Mouse (Mus musculus) neutrophil, adult 5-6 weeks (primary cell): ENCODE data around the gene Adamtsl1. TPM values are rescaled to one million over a fixed set of nuclear protein-coding genes. Genes with fewer than 3 reads are reported as not detected.

ENCODE experiments used
- ATAC-seq: fragments of 151-379, 151-347 bp; 2 replicates; pipeline ENCODE4 v1.8.0; 2017; ENCODE audit warnings: mild to moderate bottlenecking, moderate TSS enrichment; ENCODE audit not compliant: insufficient number of reproducible peaks, poor library complexity, low FRiP score, severe bottlenecking; ENCODE audit errors: extremely low read depth
- total RNA-seq: library from RNA; stranded (forward); fragments of 200-1000 nt; gene quantifications from 2 replicates; pipeline ENCODE4 v1.2.3, GENCODE M21; 2017

The Adamtsl1 gene
- total RNA-seq, 1 experiment from 2014 or later, result not detected

DNA sequence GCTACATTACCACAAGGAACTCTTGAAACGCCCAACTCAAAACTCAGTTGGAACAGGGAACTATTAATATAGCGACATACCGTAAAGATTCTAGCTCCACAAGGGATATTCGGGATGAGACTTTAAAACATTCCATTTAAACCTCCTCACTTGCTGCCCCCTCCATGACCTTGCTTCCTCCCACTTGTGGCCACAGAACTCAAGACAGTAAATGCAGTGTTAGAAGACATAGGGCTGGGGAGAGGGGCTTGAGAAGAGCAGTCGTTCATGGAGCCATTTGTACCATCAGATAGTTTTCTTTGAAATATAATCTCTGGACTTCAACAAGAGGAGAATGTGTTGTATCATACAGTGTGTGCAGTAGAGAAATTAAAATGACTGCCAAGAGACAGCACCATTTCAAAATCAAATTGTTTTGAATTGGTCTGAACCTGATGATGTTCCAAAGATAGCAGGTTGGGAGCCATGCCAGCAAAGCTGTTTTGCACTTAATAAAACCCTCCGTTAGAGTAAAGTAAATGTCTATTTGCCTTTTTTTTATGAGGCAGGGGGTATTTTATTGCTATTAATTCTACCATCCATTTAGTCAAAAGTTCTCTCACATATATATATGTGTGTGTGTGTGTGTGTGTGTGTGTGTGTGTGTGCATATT lies 759.9 kb downstream of the Adamtsl1 start:
- ATAC-seq, result no peak

DNA sequence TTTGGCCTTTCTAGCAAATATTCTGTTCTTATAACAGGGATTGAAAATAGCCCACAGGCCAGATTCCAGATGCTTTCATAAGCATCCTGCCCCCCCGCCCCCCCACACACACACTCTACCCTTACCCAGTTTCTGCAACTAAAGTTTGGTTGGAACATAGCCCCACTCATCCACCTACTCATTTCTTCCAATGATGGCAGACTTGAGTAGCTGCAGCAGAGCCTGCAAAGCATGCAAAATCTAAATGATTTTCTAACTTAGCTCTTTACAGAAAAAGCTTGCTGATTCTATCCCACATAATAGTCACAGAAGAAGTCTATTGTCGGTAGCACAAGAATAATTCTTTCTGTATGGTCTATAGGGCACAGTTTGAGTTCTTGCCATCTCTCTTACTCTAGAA lies 760.7 kb downstream of the Adamtsl1 start:
- ATAC-seq, result no peak

DNA sequence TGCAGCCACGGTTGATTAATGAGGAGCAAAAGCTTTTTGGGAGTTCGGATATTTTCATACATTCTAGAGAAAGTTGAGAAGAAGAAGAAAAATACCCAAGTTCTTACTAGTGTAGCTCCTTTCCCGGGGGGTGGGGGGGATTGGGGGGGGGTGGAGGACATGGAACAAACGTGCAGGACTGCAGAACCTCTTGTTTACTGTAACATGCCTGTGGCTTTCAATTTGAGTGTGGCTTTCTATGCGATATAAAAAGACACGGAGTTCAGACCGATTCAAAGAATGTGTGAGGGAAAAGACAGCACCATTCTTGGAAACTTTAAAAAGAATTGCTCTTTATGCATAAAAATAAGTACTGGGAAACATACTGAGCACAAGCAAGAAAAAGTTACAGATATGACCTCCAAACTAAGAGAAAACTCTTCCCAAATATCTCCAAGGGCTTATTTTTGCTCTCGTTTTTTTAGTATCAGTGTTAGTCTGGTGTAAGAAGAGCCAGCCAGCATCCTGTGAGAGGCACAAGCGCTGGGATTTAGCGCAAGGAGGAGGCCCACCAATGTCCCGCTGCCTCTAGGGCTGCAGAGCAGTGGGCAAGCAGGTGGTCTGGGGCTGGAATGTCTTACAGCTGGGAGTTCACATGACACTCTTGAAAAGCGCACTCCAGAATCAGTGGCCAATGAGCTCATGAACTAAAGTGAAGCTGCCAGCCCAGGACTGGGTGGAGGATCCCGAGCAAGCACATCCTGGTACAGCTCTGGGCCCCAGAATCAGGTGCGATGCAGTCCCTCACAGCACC lies 762.2 kb downstream of the Adamtsl1 start:
- no peak for ATAC-seq

DNA sequence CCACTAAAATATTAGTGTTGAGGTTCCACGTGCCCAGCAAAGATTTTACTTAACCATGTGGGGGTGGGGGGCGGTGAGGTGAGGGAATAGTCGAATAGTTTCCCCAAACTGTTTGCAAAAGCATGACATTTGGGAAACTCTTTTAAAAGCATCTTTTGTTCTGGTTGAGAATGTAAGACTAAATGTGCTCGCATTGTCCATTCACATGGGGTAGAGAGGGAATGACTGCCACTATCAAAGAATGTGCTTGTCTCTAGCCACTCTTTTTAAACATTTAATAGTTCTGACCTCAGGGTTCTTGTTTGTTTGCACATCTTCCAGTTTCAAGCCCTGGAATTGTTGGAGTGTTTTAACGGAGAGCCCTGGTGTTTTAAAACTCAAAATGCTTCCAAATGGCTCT lies 764.6 kb downstream of the Adamtsl1 start:
- no peak for ATAC-seq

DNA sequence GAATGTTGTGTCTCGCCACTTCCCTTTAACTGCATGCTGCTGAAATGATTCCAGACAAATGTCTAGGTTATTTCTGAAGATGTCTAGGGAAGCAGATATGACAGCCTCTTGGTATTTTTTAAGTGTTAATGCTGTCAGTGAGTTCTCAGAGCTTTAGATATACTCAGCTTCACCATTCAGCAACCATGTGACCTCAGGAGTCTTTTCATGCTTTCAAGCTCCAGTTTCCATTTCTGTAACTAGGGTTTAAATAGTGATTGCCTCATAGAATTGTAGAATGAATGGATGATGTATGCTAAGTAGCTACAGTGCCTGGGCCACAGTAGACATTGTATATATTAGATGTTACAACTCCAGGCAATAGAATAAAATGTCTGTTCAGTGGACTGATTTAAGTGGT lies 772.6 kb downstream of the Adamtsl1 start:
- ATAC-seq, result no peak

DNA sequence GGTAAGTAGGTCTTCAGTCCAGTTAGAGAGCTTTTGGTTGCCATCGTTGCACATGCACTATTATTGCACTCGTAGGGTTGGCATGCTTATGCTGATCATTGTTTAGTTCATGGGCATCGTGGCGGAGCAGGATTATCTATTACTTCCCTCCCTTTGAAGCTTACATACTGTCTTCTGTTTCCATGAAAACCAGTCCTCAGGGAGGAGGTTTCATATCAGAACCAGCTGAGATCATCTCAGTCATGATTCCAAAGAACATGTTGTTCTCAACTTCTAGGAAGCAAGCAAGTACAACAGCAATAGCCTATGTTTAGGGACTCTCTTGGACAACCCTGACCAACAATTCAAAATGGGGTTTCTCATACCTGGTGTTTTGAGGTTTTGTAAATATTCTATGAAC lies 774.3 kb downstream of the Adamtsl1 start:
- no peak for ATAC-seq

DNA sequence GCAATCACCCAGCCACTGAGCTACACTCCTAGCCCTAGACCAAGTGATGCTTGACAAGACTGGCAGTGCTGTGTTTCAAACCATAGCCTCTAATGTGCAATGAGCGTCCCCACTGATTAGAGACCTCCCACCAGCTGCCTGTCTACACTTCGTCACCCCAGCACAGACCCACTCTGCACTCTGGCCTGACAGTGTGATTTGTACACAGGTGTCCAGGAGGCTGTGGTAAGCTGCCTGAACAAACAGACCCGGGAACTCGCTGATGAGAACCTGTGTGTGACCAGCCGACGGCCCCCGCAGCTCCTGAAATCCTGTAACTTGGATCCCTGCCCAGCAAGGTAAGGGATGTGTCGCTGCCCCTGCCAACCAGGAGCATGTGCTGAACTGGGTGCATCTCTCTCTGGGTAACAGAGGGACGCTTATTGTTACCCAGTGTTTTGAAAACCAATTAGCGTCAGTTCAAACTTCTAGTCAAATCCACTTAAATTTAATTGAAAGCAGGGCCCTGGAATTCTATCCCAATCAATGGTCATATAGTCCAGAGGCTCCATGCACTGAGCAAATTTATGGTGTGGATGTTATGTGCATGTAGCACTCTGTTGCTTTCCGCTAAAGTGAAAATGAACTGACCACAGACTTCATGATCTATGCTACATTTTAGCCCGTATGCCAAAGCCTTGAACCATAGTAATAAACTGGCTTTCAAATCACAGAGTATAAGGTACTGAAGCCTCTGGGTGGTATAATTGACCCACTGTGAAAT lies 775.7 kb downstream of the Adamtsl1 start:
- no peak for ATAC-seq

DNA sequence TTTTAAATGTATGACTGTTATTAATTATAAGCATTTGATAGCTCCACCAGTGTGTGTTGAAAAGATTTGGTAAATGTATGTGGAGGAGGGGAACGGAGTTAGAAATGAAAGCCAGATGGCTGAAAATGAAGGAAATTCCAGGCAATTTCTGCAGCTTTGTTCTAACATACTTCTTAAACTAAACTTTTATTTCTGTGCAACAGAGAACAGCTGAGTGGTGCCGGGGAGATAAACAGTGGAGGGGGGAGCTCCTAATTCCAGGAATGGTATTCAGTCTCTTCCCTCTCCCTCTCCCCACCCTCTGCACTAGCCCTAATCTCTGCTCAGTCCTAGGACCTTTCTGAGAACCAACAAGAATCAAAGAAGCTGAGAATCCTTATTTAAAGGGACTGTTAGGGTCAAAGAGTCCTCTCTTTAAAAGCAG lies 780.9 kb downstream of the Adamtsl1 start:
- ATAC-seq, result no peak

DNA sequence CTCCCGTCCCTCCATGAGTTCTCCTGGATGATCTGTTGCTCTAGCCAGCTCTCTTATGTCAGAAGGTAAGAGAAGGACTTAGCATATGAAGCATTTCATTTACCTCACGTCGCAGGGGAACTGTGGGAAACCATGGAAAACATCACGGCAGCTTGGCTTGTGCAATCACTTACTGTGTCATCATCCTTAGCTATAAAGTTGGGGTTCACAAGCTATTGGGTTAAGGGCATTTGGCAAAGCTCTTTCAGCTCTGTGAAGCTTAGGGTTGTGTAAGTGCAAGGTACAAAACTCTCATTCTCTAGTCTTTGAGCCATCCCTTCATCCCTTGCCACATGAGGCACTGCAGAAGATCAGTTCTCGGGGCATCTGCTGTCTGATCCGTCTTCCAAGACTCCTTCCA lies 787.5 kb downstream of the Adamtsl1 start:
- no peak for ATAC-seq

DNA sequence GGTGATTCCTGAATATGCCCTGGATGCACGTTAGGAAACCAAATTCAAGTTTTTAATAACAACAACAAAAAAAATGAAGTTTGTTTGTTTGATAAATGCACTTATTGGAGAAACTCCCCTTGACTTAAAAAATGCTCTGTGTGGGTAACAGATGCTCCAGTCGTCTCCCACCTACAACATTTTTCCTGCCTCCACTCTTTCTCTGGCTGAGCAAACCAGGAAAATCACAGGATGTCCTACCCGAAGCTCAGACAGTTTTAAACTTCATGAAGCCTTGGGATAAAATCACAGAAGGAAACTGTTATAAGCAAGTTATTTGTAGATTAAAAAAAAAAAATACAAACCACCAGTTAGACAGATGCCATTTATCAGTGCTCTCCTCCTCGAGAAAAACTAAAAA lies 788.1 kb downstream of the Adamtsl1 start:
- ATAC-seq, result no peak

DNA sequence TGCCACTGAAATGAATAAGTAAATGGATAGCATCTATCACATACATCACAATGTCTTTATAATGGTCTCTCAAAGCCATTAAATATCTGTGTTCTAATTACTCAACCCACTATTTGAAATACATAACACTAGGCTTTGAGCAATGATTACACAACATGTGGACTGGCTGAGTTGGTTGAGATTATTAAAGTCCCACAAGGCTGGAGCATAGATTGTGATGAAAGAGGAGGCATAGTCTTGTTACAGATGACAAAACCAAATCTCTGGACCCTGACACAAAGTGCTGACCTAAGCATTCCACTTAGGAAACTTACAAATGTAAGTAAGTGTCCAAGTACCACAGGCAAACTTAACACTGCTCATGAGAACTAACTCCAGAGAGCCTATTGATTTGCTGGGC lies 792.8 kb downstream of the Adamtsl1 start:
- no peak for ATAC-seq

DNA sequence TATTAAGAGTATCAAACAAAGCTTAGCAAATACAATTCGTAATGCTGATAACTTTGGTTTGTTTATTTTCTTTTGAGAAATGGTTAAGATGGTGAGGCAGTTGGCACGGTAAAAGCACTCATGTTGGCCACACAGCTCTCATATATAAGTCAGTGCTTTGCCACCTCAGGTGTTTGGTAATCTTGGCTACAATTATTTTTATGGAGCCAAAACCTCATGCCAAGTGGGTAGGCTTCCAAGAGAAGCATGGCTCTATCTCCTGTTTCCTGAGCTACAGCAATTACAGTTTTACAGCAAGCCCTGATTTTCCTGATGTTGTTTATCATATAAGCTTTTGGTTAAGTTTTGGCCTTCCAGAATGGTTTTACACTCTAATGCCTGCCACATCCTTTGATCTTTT lies 795.2 kb downstream of the Adamtsl1 start:
- no peak for ATAC-seq

DNA sequence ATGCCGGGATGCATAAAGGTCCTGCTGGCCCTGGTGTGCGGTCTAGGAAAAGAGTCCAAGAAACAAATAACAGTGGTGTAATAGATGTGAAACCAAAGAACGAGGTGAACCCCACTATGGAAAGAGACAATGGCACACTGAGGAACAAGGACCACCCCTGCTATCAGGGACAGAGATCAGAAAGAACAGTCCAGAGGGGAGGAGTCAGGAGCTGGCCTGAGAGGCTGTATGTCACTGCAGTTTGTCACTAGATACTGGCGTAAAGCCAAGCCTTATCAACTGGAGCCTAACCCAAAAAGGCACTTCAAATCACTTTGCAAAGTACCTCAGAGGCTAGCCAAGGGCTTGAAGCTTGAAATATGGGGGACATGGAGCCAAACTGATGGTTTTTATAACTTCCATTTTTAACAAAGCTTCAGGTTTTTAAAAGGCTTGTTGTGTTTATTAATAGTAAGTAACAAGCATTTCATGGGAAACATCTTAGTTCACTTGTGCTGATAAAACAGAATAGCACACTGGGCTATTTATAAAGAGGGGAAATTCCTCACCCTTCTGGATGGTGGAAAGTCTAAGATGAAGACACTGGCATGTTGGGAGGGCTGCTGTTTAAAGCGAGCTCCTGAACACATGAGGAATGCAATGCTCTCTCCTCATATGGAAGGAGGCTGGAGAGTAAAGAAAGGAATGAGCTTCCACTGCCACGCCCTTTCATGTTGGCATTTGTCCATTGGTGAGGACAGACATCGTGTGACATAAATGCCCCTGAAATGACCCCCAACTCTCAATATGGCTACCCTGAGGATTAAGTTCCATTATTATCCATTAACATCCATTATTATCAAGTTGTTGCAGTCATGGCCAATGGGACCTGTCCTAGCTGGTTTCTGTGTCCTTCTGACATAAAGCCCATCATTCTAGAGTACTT lies 797.1 kb downstream of the Adamtsl1 start:
- ATAC-seq, result no peak

DNA sequence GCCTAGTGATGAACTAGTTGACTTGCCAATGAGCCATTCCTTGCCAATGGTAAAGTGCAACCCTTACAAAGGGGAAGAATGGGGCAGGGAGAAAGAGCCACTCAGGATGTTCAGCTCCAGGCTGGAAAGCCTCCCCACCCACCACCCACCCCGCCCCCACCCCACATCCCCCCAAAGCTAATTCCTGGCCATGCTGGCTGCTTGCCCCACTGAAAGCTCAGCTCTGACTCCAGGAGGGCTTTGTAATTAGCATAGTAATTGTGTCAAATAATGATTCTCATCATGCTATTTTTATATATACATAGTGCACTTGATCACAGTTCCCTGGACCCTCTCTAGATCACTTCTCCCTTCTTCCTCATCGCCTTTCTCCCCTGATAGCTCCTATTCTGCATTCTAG lies 798.4 kb downstream of the Adamtsl1 start:
- no peak for ATAC-seq

DNA sequence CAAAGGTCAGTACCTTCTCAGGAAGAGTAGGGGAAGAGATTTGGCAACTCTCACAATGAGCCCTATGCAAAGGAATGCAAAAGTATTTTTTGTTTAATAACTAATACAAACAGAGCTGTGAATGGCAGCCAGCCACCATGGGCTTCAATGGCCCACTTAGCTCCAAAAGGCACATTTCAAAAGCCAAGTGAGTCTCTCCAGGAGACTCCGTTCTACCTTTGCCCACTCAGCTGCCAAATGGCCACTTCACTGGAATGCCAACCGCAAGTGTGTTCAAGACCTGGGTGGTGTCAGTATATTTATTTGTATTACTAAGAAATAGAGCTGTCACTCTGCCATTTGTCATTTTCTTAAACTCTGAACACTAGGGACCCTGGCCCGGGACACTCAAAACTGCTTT lies 800.5 kb downstream of the Adamtsl1 start:
- no peak for ATAC-seq

DNA sequence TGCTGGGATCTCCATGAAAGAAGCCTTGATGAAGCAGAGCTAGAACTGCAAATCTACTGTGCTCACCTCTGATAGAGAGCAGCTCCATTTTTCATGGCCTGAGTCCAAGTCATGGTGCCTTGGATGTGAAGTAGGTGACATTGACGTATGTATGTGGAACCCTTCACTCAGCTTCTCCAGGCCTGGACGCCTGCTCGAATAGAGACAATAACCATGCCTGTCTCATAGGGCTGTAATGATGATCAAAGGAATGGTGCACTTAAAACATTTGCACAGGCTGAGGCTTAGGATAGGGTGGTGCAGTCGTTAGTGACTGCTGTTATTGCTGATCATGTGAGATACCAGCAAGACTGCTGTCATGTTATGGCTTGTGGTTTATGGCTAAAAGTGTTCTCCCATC lies 801.1 kb downstream of the Adamtsl1 start:
- ATAC-seq, result no peak

DNA sequence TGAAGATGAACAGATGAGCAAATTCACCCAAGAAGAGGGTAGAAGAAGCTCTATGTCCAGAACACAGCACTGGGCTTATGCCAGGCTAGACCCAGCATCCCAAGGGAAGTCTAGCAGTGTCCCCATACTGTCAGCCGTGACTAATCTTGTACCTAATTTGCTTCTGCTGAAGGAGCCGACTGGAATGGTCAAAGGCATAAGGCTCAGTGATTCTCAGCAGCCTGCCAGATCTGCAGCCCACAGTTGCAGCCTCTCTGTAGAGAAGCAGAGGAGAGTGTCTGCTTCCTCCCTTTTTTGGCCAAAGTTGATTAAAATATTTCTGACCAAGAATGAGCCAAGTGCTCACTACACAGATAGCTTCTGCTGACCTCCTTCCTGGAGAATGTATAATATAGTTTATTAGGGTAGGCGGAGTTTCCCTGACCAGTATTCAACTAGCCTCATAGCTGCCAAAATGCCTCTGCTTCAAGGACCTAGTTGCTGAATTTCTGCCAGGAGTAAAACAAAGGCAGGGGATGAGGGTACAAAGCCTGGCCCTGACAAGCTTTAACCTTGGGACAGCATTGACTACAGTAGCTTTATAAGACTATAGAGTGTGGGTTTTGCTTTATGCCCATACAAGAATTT lies 804.1 kb downstream of the Adamtsl1 start:
- ATAC-seq, result no peak

DNA sequence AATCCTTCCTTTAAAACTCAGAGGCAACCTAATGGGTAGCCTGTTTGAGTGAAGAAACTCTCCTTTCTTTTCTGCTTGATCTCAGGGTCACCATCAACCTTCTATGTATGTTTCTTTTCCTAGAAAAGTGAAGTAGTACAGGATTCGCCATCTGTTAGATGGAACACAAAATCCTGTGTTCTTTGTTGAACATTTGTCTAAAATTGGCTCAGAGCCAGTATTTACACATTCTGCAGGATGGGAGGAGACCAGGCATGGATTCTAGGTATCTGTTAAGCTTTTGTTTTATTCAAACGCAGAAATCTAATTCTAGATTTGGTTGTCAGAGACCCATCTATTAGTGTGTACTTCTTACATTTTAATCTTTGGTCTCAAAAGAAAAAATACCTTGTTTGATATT lies 811.4 kb downstream of the Adamtsl1 start:
- no peak for ATAC-seq

DNA sequence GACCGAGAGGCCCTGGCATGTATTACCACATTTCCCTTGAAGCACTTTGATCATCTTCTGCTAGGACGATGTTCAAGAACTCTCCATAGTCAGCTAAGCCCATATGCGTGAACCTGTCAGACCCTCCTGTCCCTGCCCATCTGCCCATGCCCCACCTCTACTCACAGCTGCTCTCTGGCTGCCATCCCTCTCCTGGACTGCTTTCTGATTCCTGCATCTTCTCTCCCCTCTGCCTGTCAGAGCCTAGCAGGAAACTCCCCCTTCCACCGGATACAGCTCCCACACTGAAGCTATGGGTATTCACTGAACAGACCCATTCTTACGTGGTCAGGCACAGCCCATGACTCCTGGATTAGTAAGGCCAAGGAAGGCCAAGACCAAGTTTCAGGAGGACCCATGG lies 812.0 kb downstream of the Adamtsl1 start:
- ATAC-seq, result no peak
